Comparison of ENCODE assay signal across 16 mouse cellular contexts in genomic region chr6:50163013-50163412, GRCm38 (mm10).
"Had no signal": no experiment of that assay in that cellular context is flagged by ENCODE, and none has a peak within 500 bp of the region (broad histone marks: within the 10 kb centered on the region; RNA-seq: fewer than 3 reads in every experiment).

No protein-coding gene starts in this region.

- H3K36me3 ChIP-seq: midbrain, embryonic 13.5 days had no signal

- H3K4me3 ChIP-seq: layer of hippocampus, adult 2 months; left cerebral cortex, adult 2 months; liver, embryonic 13.5 days; midbrain, embryonic 10.5 days; midbrain, embryonic 13.5 days had no signal

- H3K27ac ChIP-seq: kidney, postnatal 0 days; layer of hippocampus, adult 2 months; left cerebral cortex, adult 2 months; liver, embryonic 13.5 days; midbrain, embryonic 10.5 days; midbrain, embryonic 13.5 days had no signal

- ATAC-seq: midbrain, embryonic 13.5 days; midbrain, embryonic 16.5 days had no signal

- H3K27me3 ChIP-seq: liver, embryonic 13.5 days; megakaryocyte, embryonic 14.5 days; midbrain, embryonic 13.5 days had no signal

- H3K9me3 ChIP-seq: liver, embryonic 13.5 days; megakaryocyte, embryonic 14.5 days; midbrain, embryonic 10.5 days; midbrain, embryonic 13.5 days had no signal

- DNase-seq: kidney, adult 18-20 months; kidney, postnatal 25 days; layer of hippocampus, adult 9-11 months; liver, embryonic 13.5 days; lung, adult 2 months; lung, postnatal 14 days; lung, postnatal 4 days; thymus, adult 18-20 months; thymus, postnatal 14 days had no signal

- H3K4me1 ChIP-seq: liver, embryonic 13.5 days; midbrain, embryonic 10.5 days; midbrain, embryonic 13.5 days had no signal
